Mouse (Mus musculus): ENCODE measurements around the gene Pik3r4.
"Not testable (repeated sequence)": the region's sequence is repeated elsewhere in the genome, so short reads cannot be mapped to it uniquely, and the experiment has no call there.

Gene Pik3r4

GRCm38 (mm10) chr9:105642460-105643371, at the start of gene Pik3r4:
Pik3r4 (plus strand) TSS chr9:105642978.
- DNase-seq (ENCODE audit: low read depth, low spot score), result peak; percentile 91

DNA sequence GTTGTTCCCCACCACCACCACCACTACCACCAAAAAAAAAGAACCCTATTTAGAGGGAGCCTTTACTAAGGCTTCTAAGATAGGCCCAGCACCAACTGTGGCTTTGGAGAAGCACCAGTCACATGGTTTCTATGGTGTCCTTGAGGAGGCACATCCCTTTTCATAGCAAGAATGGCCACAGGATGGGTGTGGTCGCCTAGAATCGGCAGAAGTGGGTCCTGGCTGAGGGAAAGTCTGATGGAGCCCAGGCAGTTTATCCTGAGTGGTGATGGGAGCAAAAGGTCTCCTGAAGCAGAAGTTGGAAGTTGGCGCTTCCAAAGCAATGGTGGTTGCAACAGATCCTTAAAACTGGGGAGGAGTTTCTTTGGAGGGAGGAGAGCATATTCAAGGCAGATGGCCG, 43.9 kb upstream of the Pik3r4 start:
- no peak for DNase-seq (ENCODE audit: low read depth, low spot score)

- peak; percentile 77 for DNase-seq (ENCODE audit: low read depth, low spot score)
Observed at GRCm38 (mm10) chr9:105611980-105612771, 30.6 kb upstream of the Pik3r4 start.

- no peak for DNase-seq (ENCODE audit: low read depth, low spot score)
Observed at GRCm38 (mm10) chr9:105612919-105613318, 29.9 kb upstream of the Pik3r4 start.

- DNase-seq (ENCODE audit: low read depth, low spot score), result no peak
Observed at GRCm38 (mm10) chr9:105615952-105616351, 26.8 kb upstream of the Pik3r4 start.

DNA sequence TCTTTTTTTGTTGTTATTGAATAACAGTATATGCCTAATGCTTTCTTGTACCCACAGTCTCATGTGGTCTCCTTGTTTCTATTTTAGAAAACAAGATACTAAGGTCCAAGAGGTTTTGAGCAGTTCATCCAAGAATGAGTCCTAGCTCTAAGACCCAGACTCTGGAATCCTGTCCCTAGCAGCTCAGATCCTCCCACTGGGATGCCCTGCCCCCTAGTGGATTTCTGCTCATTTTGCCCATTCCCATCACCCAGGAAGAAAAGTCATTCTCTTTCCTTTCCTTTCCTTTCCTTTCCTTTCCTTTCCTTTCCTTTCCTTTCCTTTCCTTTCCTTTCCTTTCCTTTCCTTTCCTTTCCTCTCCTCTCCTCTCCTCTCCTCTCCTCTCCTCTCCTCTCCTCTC, 25.5 kb upstream of the Pik3r4 start:
- not testable (repeated sequence) for DNase-seq (ENCODE audit: low read depth, low spot score)

GRCm38 (mm10) chr9:105633961-105634360, 8.8 kb upstream of the Pik3r4 start:
- DNase-seq (ENCODE audit: low read depth, low spot score), result peak; percentile 43

DNA sequence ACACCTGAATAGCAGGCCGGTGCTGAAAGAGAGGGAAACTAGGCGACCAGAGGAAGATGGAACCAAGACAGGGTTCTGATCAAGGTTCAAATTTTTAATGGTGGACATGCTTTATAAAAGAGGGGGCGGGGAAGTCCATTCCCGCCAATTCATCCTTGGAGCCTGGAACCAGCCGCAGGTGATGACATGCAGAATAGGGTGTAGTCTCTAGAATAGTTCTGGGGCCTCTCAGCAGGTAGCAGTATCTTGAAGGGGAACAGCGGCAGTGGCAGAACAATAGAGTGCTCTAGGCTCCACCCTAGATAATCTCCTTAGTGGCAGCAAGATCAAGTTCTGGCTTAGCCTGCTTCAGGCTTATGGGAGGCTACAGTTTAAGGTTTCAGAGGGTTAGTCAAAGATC, 1.4 kb upstream of the Pik3r4 start:
- not testable (repeated sequence) for DNase-seq (ENCODE audit: low read depth, low spot score)

- DNase-seq (ENCODE audit: low read depth, low spot score), result no peak
Observed at GRCm38 (mm10) chr9:105656189-105656588, 13.4 kb downstream of the Pik3r4 start.

DNA sequence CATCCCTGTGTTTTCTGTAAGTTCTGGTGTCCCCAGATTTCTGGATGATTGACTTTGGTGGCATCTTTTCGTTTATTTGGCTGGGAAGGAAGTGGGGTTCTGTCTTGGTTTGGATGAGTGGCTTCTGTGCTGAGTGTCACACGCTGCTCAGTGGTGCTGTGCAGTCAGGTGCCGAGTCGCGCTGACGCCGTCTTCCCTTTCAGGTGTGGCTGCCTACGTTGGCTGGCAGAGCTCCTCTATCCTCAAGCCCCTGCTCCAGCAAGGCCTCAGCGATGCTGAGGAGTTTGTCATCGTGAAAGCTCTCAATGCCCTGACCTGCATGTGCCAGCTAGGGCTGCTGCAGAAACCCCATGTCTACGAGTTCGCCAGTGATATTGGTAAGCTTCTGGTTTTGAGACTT, 15.4 kb downstream of the Pik3r4 start:
- DNase-seq (ENCODE audit: low read depth, low spot score), result no peak

GRCm38 (mm10) chr9:105659877-105660276, 17.1 kb downstream of the Pik3r4 start:
- no peak for DNase-seq (ENCODE audit: low read depth, low spot score)

- DNase-seq (ENCODE audit: low read depth, low spot score), result no peak
Observed at GRCm38 (mm10) chr9:105665269-105665668, 22.5 kb downstream of the Pik3r4 start.

GRCm38 (mm10) chr9:105670916-105671315, 28.1 kb downstream of the Pik3r4 start:
- no peak for DNase-seq (ENCODE audit: low read depth, low spot score)

DNA sequence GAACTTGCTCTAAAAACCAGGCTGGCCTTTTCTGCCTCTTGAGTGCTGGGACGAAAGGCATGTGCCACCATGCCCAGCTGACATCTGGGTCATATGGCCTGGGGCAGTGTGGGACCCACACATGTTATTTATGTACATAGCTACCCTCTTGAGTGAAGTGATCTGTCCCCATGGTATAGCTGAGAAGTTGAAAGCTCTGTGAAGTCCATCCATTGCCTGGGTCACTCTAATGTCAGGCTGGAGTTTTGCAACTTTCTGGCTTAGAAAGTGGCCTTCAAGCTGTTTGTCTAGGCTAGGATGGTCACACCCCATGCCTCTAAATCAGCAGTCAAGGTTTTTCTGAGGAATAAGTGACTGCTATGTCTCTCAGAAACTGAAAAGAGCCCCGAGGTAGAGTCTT, 29.3 kb downstream of the Pik3r4 start:
- no peak for DNase-seq (ENCODE audit: low read depth, low spot score)

DNA sequence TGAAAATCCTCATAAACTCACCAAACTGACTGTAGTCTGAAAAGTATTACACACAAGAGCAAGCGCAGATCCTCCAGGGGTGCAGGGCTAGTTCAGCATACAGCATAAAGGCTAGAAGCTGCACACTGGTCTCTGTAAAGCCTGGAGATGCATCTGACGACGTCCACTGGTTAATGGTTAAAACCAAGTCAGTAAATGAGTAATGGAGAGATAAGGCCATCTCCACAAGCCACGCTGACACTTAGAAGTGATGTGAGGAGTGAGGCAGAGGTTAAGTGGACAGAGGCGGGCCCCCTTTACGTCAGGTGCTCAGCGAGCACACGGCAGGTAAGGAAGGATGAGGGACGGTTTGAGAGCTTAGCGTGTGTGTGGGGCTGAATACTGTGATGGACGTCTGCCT, 33.2 kb downstream of the Pik3r4 start:
- DNase-seq (ENCODE audit: low read depth, low spot score), result no peak

GRCm38 (mm10) chr9:105681386-105681785, 38.6 kb downstream of the Pik3r4 start:
- no peak for DNase-seq (ENCODE audit: low read depth, low spot score)

DNA sequence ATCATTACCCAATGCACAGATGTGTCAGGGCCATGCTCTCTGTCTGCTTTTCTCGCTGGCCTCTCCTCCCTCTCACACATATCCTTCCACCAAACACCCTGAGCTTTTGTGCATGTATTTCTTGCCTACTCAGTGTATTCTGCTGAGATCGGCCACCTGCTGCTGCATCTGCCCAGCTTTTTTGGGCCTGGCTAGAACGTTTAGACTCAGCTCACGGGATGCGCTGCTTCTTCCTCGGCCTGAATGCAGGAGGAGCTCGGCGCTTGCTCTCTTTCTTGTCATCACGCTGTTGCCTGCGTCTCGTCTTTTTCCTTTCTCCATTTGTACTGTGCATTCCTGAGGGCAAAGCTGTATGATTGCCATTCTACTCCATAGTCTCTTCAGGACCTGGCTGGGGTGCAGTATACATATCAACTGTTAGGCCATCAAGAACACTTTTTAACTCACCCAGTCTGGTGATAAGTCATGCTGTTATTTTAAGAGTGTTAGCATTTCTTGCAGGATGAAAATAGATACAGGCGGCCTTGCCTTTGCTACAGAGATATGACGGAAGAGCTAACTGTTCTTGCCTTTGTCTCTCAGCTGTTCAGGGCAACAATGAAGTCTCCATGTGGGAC, 41.9 kb downstream of the Pik3r4 start:
- peak; percentile 73 for DNase-seq (ENCODE audit: low read depth, low spot score)

DNA sequence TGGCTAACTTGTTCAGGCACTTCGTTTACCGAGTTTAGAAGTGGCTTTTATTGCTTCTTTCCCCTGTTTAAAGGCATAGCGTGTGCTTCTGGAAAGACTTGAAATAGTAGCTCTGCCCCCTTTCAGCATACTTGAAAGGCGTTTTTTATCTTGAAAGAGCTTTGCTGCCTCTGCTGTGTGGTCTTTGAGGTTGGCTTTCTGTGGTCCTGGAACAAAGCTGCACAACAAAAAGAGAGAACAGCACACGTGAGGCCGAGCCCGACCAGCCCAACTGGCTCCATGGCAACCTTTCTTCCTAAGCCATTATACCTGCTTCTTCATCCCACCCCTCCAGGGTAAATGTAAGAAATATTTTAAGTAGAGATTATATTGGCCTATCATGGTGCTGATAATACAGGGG, 46.7 kb downstream of the Pik3r4 start:
- DNase-seq (ENCODE audit: low read depth, low spot score), result no peak

GRCm38 (mm10) chr9:105692472-105692871, 49.7 kb downstream of the Pik3r4 start:
- DNase-seq (ENCODE audit: low read depth, low spot score), result peak; percentile 95

DNA sequence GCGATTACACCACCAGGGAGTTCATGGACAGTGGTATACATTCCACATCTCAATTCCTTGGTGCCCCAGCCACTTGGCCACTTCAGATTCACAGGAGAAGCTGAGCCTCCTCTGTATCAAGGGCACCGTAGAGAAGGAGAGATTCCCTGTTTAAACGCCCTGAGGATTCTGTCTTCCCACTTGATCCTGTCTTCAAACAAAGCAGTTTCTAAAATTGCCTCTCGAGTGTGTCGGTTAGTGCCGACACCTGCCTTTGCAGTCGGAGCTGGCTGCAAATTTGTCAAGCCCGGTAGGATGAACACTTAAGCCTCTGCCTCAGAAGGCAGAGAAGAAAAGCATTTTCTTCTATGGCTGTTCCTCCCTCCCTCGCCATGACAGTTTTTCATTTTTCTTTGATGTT, 50.3 kb downstream of the Pik3r4 start:
- peak; percentile 78 for DNase-seq (ENCODE audit: low read depth, low spot score)

- DNase-seq (ENCODE audit: low read depth, low spot score), result no peak
Observed at GRCm38 (mm10) chr9:105693854-105694253, 51.1 kb downstream of the Pik3r4 start.

Measured in telencephalon, adult 2 months (tissue).